Mouse (Mus musculus) E14TG2a.4 (cell line): ENCODE results near the gene Pim3.

Experiments
- H3K27me3 ChIP-seq: 2 replicates; pipeline ENCODE4 v1.6.1; 2014; ENCODE audit warnings: low read length, control low read depth; ENCODE audit not compliant: insufficient read depth
- H3K36me3 ChIP-seq: 2 replicates; pipeline ENCODE4 v1.6.1; 2014; ENCODE audit warnings: low read length, control low read depth; ENCODE audit not compliant: insufficient read depth
- H3K4me1 ChIP-seq: replicated peaks from 2 replicates; pipeline ENCODE4 v1.6.1; 2014; ENCODE audit warnings: low read depth, low read length, control low read depth
- H3K4me3 ChIP-seq: replicated peaks from 2 replicates; pipeline ENCODE4 v1.5.1; 2014; ENCODE audit warnings: mild to moderate bottlenecking, low read length
- H3K9me3 ChIP-seq: 2 replicates; pipeline ENCODE4 v1.6.1; 2014; ENCODE audit warnings: low read length, control low read depth
- CTCF ChIP-seq: conservative IDR thresholded peaks from 2 replicates; pipeline ENCODE4 v1.5.1; 2014; ENCODE audit warnings: low read length
- NANOG ChIP-seq: IDR thresholded peaks from 2 replicates; pipeline ENCODE4 v1.6.1; 2014; ENCODE audit warnings: borderline replicate concordance, low read length, mixed read lengths
- POU5F1 ChIP-seq: IDR thresholded peaks from 2 replicates; pipeline ENCODE4 v1.6.1; 2014; ENCODE audit warnings: low read length, borderline replicate concordance

Gene Pim3

DNA sequence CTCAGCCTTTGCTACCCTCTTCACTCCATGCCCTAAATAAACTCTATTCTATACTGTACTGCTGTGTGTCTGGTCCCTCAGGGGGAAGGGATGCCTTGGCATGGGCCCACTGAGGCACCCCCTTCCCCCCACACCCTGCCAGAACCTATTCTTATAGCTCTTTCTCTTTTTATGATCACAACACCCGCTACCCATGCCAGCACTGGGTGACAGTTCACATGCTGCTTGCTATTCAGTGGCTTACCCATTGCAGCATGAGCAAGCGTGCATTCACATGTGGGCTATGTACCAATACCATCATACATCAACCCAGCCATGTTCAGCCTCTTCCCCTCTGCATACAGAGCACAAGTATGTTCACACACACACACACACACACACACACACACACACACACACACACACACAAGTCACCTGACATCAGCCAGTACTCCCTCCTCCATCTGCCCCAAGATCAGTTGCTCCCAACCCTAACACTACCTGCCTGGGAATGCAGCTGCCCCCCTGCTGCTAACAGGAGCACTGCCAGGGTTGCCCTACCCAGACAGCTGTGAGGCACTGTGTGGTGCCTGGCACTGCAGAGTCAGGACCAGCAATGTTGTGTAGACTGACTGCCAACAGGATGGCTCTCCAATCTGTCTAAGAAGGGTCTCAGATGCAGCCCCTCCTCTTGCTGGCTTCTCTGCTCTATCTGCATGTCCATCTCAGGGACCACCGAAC lies 20.2 kb upstream of the Pim3 start:
- Histone ChIP-seq H3K36me3 (no peaks in the 10 kb centered on the region), H3K4me1 (peaks cover 43% of the 10 kb centered on the region), H3K4me3 (no peak overlapping the region), H3K27me3 (0 out of 2 replicates have a peak, but pooled peaks cover 3% of the 10 kb centered on the region), H3K9me3 (peaks cover 9% of the 10 kb centered on the region)
- TF ChIP-seq POU5F1 (no peak), CTCF (no peak), NANOG (no peak)

DNA sequence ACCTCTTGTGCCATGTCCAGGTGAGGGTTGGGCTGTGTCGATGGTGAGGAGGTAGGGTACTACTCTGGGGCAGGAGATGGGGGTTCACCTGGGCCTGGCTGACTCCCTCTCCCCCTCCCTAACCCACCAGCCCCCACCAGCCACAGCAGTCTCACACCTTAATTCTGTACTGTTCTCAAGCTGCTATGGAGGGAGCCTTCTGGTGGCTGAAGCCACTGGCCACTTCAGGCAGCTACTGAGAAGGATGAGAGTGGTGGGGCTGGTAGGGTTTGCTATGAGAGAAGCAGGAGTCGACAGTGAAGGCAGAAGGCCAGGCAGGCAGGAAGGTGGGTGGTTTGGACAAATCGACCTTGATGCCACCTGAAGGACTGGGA lies 19.7 kb upstream of the Pim3 start:
- Histone ChIP-seq H3K9me3 (peaks cover 9% of the 10 kb centered on the region), H3K27me3 (0 out of 2 replicates have a peak, but pooled peaks cover 3% of the 10 kb centered on the region), H3K4me1 (peaks cover 45% of the 10 kb centered on the region), H3K4me3 (no peak overlapping the region), H3K36me3 (no peaks in the 10 kb centered on the region)
- no peak for TF ChIP-seq POU5F1
- TF ChIP-seq CTCF = no peak
- TF ChIP-seq NANOG = no peak

DNA sequence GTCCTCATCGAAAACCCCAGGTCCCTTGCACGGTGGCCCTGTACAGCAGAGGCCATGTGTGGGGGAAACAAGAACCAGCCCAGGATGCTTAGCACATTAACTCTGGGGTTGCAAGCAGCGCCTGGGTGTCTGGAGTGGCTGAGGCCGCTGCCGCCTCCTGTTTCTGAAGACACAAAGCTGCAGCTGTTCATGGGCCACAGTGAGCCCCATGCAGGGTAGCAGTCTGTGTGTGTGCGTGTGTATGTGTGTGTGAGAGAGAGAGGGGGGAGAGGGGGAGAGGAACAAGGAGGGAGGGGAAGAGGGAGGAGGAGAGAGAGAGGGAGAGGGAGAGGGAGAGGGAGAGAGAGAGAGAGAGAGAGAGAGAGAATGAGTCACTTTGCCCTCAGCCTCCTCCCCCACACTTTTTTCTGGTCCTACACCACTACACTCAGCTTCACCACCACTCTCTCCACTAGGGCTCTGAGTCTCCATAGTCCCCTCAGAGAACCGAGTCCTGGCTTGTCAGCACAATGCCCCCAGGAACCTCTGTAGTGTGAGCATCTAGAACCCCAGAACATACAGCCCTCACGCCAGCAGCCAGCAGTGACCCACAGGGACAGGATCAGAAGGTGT lies 18.4 kb upstream of the Pim3 start:
- Histone ChIP-seq H3K4me1 (peaks cover 40% of the 10 kb centered on the region), H3K27me3 (0 out of 2 replicates have a peak, but pooled peaks cover 3% of the 10 kb centered on the region), H3K9me3 (peaks cover 9% of the 10 kb centered on the region), H3K4me3 (no peak overlapping the region), H3K36me3 (no peaks in the 10 kb centered on the region)
- TF ChIP-seq POU5F1 = no peak
- no peak for TF ChIP-seq NANOG
- TF ChIP-seq CTCF = no peak

DNA sequence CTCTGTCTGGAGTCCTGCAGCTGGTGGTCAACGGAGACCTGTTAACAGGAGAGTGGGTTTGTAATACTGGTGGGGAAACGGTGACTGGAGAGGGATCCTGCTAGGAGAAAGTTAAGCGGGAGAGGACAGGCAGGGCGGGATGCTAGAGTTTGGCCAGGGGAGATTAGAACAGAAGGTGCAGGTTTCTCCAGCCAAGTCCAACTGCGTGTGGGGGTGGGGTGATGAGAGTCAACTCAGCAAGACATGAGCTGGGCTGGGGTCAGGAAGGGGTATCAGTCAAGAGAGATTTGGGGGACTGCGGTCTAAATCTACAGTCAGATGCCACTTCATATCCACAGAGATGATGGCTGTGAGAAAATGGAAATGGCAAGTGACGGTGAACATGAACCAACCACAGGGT lies 17.0 kb upstream of the Pim3 start:
- TF ChIP-seq CTCF = no peak
- no peak for TF ChIP-seq NANOG
- TF ChIP-seq POU5F1 = no peak
- no peaks in the 10 kb centered on the region for H3K36me3 ChIP-seq
- peaks cover 28% of the 10 kb centered on the region for H3K4me1 ChIP-seq
- peaks cover 9% of the 10 kb centered on the region for H3K9me3 ChIP-seq
- H3K27me3 ChIP-seq = 0 out of 2 replicates have a peak, but pooled peaks cover 3% of the 10 kb centered on the region
- no peak overlapping the region for H3K4me3 ChIP-seq

DNA sequence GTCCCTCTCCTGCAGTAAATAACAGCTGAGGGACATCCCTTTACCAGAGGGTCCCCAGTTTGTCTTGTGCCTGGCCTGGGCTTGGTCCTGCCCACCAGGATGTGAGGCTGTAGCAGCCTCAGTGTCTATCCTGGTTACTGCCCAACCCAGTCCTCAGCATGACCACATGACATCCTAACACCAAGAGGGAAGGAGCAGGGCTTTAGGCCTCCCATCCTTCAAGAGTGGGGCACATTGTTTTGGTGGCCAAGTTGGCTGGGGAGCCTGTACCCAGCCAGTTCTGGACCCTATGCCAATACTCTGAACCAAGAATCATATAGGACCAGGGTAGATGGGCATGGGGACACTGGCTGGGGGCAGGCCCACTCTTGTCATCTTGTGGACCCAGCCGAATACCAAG lies 13.3 kb upstream of the Pim3 start:
- TF ChIP-seq POU5F1 (no peak), NANOG (no peak), CTCF (no peak)
- 0 out of 2 replicates have a peak, but pooled peaks cover 3% of the 10 kb centered on the region for H3K27me3 ChIP-seq
- peaks cover 9% of the 10 kb centered on the region for H3K9me3 ChIP-seq
- no peaks in the 10 kb centered on the region for H3K36me3 ChIP-seq
- peaks cover 47% of the 10 kb centered on the region for H3K4me1 ChIP-seq
- H3K4me3 ChIP-seq = no peak overlapping the region

DNA sequence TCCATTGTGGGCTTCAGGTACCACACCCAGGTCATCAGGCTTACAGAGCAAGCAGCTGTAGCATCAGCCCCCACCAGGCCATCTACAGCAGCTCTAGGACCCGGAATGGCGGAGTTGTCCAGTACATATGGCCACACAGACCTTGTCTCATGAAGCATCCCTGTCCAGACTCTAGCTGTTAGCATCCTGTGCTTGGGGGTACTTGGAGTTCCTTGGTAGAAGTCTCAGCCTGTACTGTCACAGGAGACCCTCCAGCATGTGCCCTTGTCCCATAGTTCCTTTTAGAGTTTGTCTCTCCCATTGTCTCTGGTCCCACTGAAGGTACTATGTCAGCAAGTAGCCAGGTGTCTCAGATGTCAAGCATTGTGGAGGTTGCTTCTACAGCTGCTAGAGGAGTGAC lies 12.4 kb upstream of the Pim3 start:
- TF ChIP-seq NANOG = no peak
- no peak for TF ChIP-seq CTCF
- no peak for TF ChIP-seq POU5F1
- Histone ChIP-seq H3K4me3 (no peak overlapping the region), H3K27me3 (0 out of 2 replicates have a peak, but pooled peaks cover 3% of the 10 kb centered on the region), H3K9me3 (peaks cover 9% of the 10 kb centered on the region), H3K36me3 (no peaks in the 10 kb centered on the region), H3K4me1 (peaks cover 53% of the 10 kb centered on the region)

DNA sequence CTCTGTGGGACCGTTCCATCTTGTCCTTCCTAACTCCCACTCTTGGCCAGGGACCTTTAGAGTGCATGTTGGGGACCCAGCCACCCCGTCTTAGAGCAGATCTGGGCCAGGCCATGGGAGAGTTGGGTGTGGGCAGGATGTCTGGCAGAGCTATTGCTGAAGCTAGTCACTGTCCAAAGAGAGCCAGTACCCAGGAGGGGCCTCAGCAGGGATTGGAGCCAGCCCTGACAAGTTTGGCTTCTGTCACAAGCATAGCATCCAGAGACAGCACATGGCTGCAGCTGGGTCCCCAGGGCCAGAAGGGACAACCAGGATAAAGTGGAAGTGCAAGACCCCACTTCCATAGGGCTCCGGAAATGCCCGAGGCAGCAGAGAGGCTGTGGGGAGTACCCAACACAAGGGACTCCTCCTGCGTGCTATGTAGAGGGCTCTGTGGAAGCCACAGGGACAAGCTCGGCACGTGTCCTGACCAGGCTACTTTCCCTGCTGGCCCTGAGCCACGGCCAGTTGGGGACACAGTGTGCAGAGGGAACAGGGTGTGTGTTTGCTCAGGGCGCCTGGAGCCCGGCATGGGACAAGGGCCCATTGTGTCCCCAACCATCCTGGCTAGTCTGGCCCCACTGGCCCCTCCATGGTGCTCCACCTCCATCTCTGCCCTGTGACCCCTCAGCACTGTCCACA lies 11.7 kb upstream of the Pim3 start:
- Histone ChIP-seq H3K9me3 (peaks cover 6% of the 10 kb centered on the region), H3K4me3 (no peak overlapping the region), H3K4me1 (peaks cover 56% of the 10 kb centered on the region), H3K36me3 (no peaks in the 10 kb centered on the region), H3K27me3 (no peaks in the 10 kb centered on the region)
- no peak for TF ChIP-seq CTCF
- TF ChIP-seq NANOG = no peak
- TF ChIP-seq POU5F1 = no peak

DNA sequence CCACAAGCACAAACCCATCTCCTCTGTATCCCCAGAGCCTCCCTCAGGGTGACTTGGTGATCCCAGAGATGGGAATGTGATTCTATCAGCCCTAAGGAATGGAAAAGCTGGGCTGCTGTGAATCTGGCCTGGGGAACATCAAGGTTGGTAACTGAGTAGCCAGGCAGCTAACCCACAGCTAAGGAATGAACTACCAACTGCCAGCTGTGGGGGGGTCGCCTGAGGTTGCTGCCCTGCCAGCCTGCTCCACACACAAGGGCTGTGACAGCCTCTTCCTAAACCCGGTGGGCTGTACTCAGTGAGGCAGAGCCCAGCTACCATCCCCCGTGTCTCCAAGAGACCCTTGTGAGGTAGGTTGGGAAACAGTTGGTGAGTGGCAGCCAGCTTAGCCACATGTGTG lies 10.9 kb upstream of the Pim3 start:
- H3K27me3 ChIP-seq = no peaks in the 10 kb centered on the region
- peaks cover 64% of the 10 kb centered on the region for H3K4me1 ChIP-seq
- no peaks in the 10 kb centered on the region for H3K9me3 ChIP-seq
- no peak overlapping the region for H3K4me3 ChIP-seq
- no peak for TF ChIP-seq NANOG
- no peak for TF ChIP-seq POU5F1
- TF ChIP-seq CTCF = no peak
- H3K36me3 ChIP-seq = no peaks in the 10 kb centered on the region

DNA sequence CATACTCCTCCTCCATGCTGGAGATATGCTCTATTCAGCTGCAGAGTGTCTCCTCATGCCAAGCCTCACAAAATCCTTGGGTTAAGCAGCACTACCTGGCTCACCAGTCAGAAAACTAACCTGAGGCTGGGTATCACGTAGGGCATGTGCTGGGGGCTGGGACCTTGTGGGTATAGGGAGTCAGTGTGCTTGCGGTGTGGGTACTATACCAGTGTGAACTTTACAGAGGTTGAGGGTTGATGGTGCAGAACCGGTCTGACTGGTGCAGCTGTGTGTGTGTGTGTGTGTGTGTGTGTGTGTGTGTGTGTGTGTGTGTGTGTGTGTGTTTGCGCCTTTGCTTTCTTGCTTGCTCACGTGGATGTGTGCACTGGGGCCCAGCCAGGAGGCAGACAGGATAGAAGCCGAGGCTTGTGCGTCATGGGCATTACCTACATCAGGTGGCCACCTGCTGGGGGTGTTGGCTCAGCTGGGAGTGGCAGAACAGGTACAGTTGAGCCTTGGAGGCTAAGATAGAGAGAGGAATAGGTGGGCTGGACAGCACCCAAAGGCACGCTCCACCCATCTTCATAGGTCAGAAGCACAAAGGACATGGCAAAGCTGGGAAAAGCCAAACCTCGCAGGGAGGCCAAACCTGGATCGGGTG lies 10.4 kb upstream of the Pim3 start:
- TF ChIP-seq POU5F1 (no peak), NANOG (no peak), CTCF (no peak)
- no peak overlapping the region for H3K4me3 ChIP-seq
- H3K4me1 ChIP-seq = peaks cover 69% of the 10 kb centered on the region
- H3K27me3 ChIP-seq = no peaks in the 10 kb centered on the region
- no peaks in the 10 kb centered on the region for H3K36me3 ChIP-seq
- H3K9me3 ChIP-seq = no peaks in the 10 kb centered on the region
